Mouse (Mus musculus) testis, adult 2 months (tissue): ENCODE results near the gene Ptprd.

Source experiments
- CTCF ChIP-seq: fragments of 200-500 bp; IDR thresholded peaks from 2 replicates; pipeline ENCODE4 v1.5.1; 2012; ENCODE audit warnings: low read depth, mild to moderate bottlenecking, inconsistent platforms, low read length, moderate library complexity; ENCODE audit not compliant: control insufficient read depth, insufficient read depth, insufficient replicate concordance
- POLR2A ChIP-seq: fragments of 200-500 bp; IDR thresholded peaks from 2 replicates; pipeline ENCODE4 v1.6.1; 2012; ENCODE audit warnings: low read depth, mild to moderate bottlenecking, inconsistent platforms, low read length, moderate library complexity; ENCODE audit not compliant: control insufficient read depth

DNA sequence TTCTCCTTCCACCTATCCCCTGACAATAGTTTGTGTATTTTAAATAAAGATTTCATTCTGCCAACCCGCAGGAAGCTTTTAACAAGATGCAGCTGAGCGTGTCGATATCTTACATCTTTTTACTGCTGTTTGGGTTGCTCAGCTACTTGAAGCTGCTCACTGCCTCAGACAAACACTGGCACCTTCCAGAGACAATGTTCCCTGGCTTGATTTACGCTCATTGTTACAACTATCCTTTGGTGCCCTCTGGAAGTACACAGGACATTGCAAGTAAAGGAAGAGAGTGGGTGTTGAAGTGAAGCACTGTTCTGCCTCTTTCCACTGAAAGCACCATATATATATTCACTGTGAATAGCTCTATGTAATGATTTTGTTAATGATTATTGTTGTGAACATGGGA is 2.2 kb upstream of the Ptprd start:
- TF ChIP-seq CTCF: no peak
- TF ChIP-seq POLR2A: no peak
